Mouse (Mus musculus) cerebellum, adult 11 months (tissue): ENCODE data around the gene Lingo1.

ENCODE experiments used
- DNase-seq: peaks from one replicate; pipeline ENCODE4 v3.0.0; 2022

Lingo1 gene

GRCm38 (mm10) chr9:56584043-56584424, 212.2 kb downstream of the Lingo1 start:
- no peak for DNase-seq

GRCm38 (mm10) chr9:56583139-56584042, 212.9 kb downstream of the Lingo1 start:
- DNase-seq, result peak; percentile 27

GRCm38 (mm10) chr9:56582628-56583027, 213.6 kb downstream of the Lingo1 start:
- DNase-seq, result no peak

- no peak for DNase-seq
Observed at GRCm38 (mm10) chr9:56581700-56582099, 214.6 kb downstream of the Lingo1 start.

- DNase-seq, result no peak
Observed at GRCm38 (mm10) chr9:56581016-56581415, 215.3 kb downstream of the Lingo1 start.

- DNase-seq, result no peak
Observed at GRCm38 (mm10) chr9:56580101-56580500, 216.2 kb downstream of the Lingo1 start.

GRCm38 (mm10) chr9:56577405-56577804, 218.9 kb downstream of the Lingo1 start:
- no peak for DNase-seq

- no peak for DNase-seq
Observed at GRCm38 (mm10) chr9:56572534-56573479, 223.5 kb downstream of the Lingo1 start.
